Mouse (Mus musculus): ENCODE data around the gene Esr2. TPM values are rescaled to one million over a fixed set of nuclear protein-coding genes. Genes with fewer than 3 reads are reported as not detected.

Gene Esr2
- polyA plus RNA-seq, 1 experiment from 2014 or later = 0.05 TPM

- no peak overlapping the region for H3K9ac ChIP-seq
- H3K27me3 ChIP-seq = peaks cover 16% of the 10 kb centered on the region
- no peaks in the 10 kb centered on the region for H3K36me3 ChIP-seq
- no peak overlapping the region for H3K27ac ChIP-seq
- no peak overlapping the region for H3K4me3 ChIP-seq (replicated peaks)
- H3K9me3 ChIP-seq (replicated peaks) = no peaks in the 10 kb centered on the region
- WGBS (ENCODE audit: insufficient replicate concordance) = 43% methylated on average over 14 of the region's 14 CpGs
- 0 out of 2 replicates have a peak, but pooled peaks cover 4% of the 10 kb centered on the region for H3K4me1 ChIP-seq (replicated peaks)
- H3K4me2 ChIP-seq = peak overlapping the region; percentile 43; the same call in 1 of the 2 replicates
- ATAC-seq (ENCODE audit: low read depth) = no peak
- no peak for DNase-seq
These were observed 96.0 kb downstream of the Esr2 start for GRCm38 (mm10) chr12:76080876-76081556.

- WGBS (ENCODE audit: insufficient replicate concordance) = 53% methylated on average over 7 of the region's 7 CpGs
- ATAC-seq (ENCODE audit: low read depth) (no peak), DNase-seq (no peak)
- Histone ChIP-seq H3K27ac (no peak overlapping the region), H3K4me1 (replicated peaks) (0 out of 2 replicates have a peak, but pooled peaks cover 3% of the 10 kb centered on the region), H3K36me3 (no peaks in the 10 kb centered on the region), H3K9ac (no peak overlapping the region), H3K4me3 (replicated peaks) (no peak overlapping the region), H3K27me3 (peaks cover 9% of the 10 kb centered on the region), H3K9me3 (replicated peaks) (no peaks in the 10 kb centered on the region), H3K4me2 (no peak overlapping the region)
These were observed 103.1 kb downstream of the Esr2 start for GRCm38 (mm10) chr12:76073981-76074380.

- Histone ChIP-seq H3K4me2 (no peak overlapping the region), H3K36me3 (no peaks in the 10 kb centered on the region), H3K4me3 (replicated peaks) (no peak overlapping the region), H3K27me3 (peaks cover 9% of the 10 kb centered on the region), H3K27ac (no peak overlapping the region), H3K4me1 (replicated peaks) (0 out of 2 replicates have a peak, but pooled peaks cover 3% of the 10 kb centered on the region), H3K9me3 (replicated peaks) (no peaks in the 10 kb centered on the region), H3K9ac (no peak overlapping the region)
- ATAC-seq (ENCODE audit: low read depth) (no peak), DNase-seq (no peak)
- 39% methylated on average over 13 of the region's 13 CpGs for whole genome bisulfite sequencing (ENCODE audit: insufficient replicate concordance)
These were observed 103.8 kb downstream of the Esr2 start for GRCm38 (mm10) chr12:76073066-76073826.

- Histone ChIP-seq H3K27ac (no peak overlapping the region), H3K9ac (no peak overlapping the region), H3K36me3 (no peaks in the 10 kb centered on the region), H3K9me3 (replicated peaks) (no peaks in the 10 kb centered on the region), H3K4me2 (no peak overlapping the region), H3K27me3 (peaks cover 9% of the 10 kb centered on the region), H3K4me3 (replicated peaks) (no peak overlapping the region), H3K4me1 (replicated peaks) (0 out of 2 replicates have a peak, but pooled peaks cover 3% of the 10 kb centered on the region)
- WGBS (ENCODE audit: insufficient replicate concordance) = 37% methylated on average over 19 of the region's 19 CpGs
- ATAC-seq (ENCODE audit: low read depth) (no peak), DNase-seq (no peak)
These were observed 104.9 kb downstream of the Esr2 start for GRCm38 (mm10) chr12:76071935-76072849.

Other genes with a start within 250 kb of the Esr2 start
- gene Tex21, start 69.5 kb upstream of the Esr2 start, polyA plus RNA-seq (2015; fragmentation: Nextera tagmentation; extraction: Ambion mirVana) = 0.10 and 0.13 TPM in 2 replicates
- gene Mthfd1, start 78.0 kb upstream of the Esr2 start, polyA plus RNA-seq (2015; fragmentation: Nextera tagmentation; extraction: Ambion mirVana) = 111 and 125 TPM in 2 replicates
- 0.43 and 0.51 TPM in 2 replicates for gene Akap5, start 147.6 kb upstream of the Esr2 start, polyA plus RNA-seq (2015; fragmentation: Nextera tagmentation; extraction: Ambion mirVana)
- gene Zbtb25, start 192.3 kb upstream of the Esr2 start, polyA plus RNA-seq (2015; fragmentation: Nextera tagmentation; extraction: Ambion mirVana) = 8.3 and 9.2 TPM in 2 replicates
- 4.3 and 5.9 TPM in 2 replicates for gene Zbtb1, start 193.0 kb upstream of the Esr2 start, polyA plus RNA-seq (2015; fragmentation: Nextera tagmentation; extraction: Ambion mirVana)
- gene Hspa2, start 226.9 kb upstream of the Esr2 start, polyA plus RNA-seq (2015; fragmentation: Nextera tagmentation; extraction: Ambion mirVana) = 1.7 and 2.4 TPM in 2 replicates
- gene Ppp1r36, start 240.3 kb upstream of the Esr2 start, polyA plus RNA-seq (2015; fragmentation: Nextera tagmentation; extraction: Ambion mirVana) = 0.16 TPM in 1 of 2 replicates, not detected in the other

Measured in liver, embryonic 13.5 days (tissue).